8 mouse cellular contexts compared by ENCODE assay signal in genomic region chr10:117436875-117437715, GRCm38 (mm10). TPM values are rescaled to one million over a fixed set of nuclear protein-coding genes. Genes with fewer than 3 reads are reported as not detected.
DNase-seq lines count a peak whose midpoint lies in the region; ATAC-seq and TF ChIP-seq lines count a peak whose summit lies in the region.

No protein-coding gene starts in this region.

- H3K27me3 ChIP-seq in embryonic facial prominence, embryonic 14.5 days (replicated peaks; ENCODE audit: control insufficient read depth, insufficient read depth, low read length): peaks cover 4% of the 10 kb centered on the region; the same call in 1 of the 2 replicates

- TF ChIP-seq CTCF in lung, adult 2 months (IDR thresholded peaks at IDR 0.05; ENCODE audit: insufficient read depth, low read length): peak; percentile 48; the same call in 1 of the 2 replicates

- H3K4me1 ChIP-seq in embryonic facial prominence, embryonic 14.5 days (ENCODE audit: control insufficient read depth, insufficient read depth, low read length): peaks cover 10% of the 10 kb centered on the region
- H3K4me1 ChIP-seq in lung, adult 2 months (ENCODE audit: control insufficient read depth, insufficient read depth, low read length): no peaks in the 10 kb centered on the region

- no peaks in the 10 kb centered on the region for H3K9me3 ChIP-seq in embryonic facial prominence, embryonic 14.5 days (ENCODE audit: control insufficient read depth, low read length)

- H3K36me3 ChIP-seq in embryonic facial prominence, embryonic 14.5 days (ENCODE audit: control insufficient read depth, insufficient read depth, low read length): no peaks in the 10 kb centered on the region

- whole genome bisulfite sequencing in embryonic facial prominence, embryonic 14.5 days: 30% methylated on average over 27 of the region's 27 CpGs
- WGBS in lung, adult 2 months: 39% methylated on average over 27 of the region's 27 CpGs

- H3K4me2 ChIP-seq in embryonic facial prominence, embryonic 14.5 days (ENCODE audit: low read depth, low read length): peak overlapping the region; percentile 36

- no peak for ATAC-seq in embryonic facial prominence, embryonic 14.5 days (ENCODE audit: low read depth)

- DNase-seq in adrenal gland, adult (ENCODE audit: inconsistent age in 2 of 2, low spot score in 1 of 2): peak; percentile 45 to 76
- DNase-seq in adrenal gland, adult 8-10 months: no peak
- DNase-seq in urinary bladder, postnatal 14 days (ENCODE audit: low spot score): peak; percentile 39
- no peak for DNase-seq in urinary bladder, adult 2 months (ENCODE audit: low spot score)
- peak; percentile 36 for DNase-seq in embryonic facial prominence, embryonic 14.5 days (ENCODE audit: low spot score)
- DNase-seq in kidney, adult 8-10 months: peak; percentile 59 to 68
- peak; percentile 53 for DNase-seq in lung, adult 2 months
- DNase-seq in spleen, postnatal 10 days (ENCODE audit: low spot score in 2 of 2): peak; percentile 29 to 72

- H3K4me3 ChIP-seq in embryonic facial prominence, embryonic 14.5 days (ENCODE audit: low read depth, low read length): no peak overlapping the region
- peak overlapping the region; percentile 15 for H3K4me3 ChIP-seq in lung, adult 2 months (replicated peaks; ENCODE audit: extremely low read depth, low read depth, low read length)

- H3K27ac ChIP-seq in embryonic facial prominence, embryonic 14.5 days (replicated peaks; ENCODE audit: low read depth, low read length): no peak overlapping the region

- TF ChIP-seq POLR2A in lung, adult 2 months (IDR thresholded peaks at IDR 0.05; ENCODE audit: borderline replicate concordance, extremely low read depth, low read depth, low read length): no peak

- no peak overlapping the region; the same call in 1 of the 2 replicates for H3K9ac ChIP-seq in embryonic facial prominence, embryonic 14.5 days (ENCODE audit: low read depth, low read length)

RNA-seq across cellular contexts. Expression of gene Cpsf6, which starts 57.3 kb away (rescaled TPM):
- total RNA-seq in adrenal gland, adult 8-10 months (2022): 10 to 100 TPM; 62.6 to 94.5 (median 80.2) TPM
- 35.9 and 43.5 TPM in 2 replicates for polyA plus RNA-seq in urinary bladder, adult 2 months (2012; rRNA removed)
- polyA plus RNA-seq in embryonic facial prominence, embryonic 14.5 days (2014; fragmentation: Nextera tagmentation; extraction: Ambion mirVana): 125 and 146 TPM in 2 replicates
- 51.7 and 57.9 TPM in 2 replicates for polyA plus RNA-seq in lung, adult 2 months (2012; rRNA removed)

Comparison
In these comparisons a context has a peak if more than half of its experiments do, and no peak if none do; other contexts are left out.
1. DNase-seq: peak in adrenal gland, adult (2 of 2), urinary bladder, postnatal 14 days (single experiment), embryonic facial prominence, embryonic 14.5 days (single experiment), kidney, adult 8-10 months (2 of 2), lung, adult 2 months (single experiment) and spleen, postnatal 10 days (2 of 2); none in adrenal gland, adult 8-10 months (single experiment) and urinary bladder, adult 2 months (single experiment).